22 mouse cellular contexts compared by ENCODE assay signal in genomic region chr16:70227601-70228226, GRCm38 (mm10).
A peak's percentile ranks its signal among the peaks of the same experiment; 100 is the strongest.
DNase-seq lines count a peak whose midpoint lies in the region; ATAC-seq and TF ChIP-seq lines count a peak whose summit lies in the region.
"Had no signal": no experiment of that assay in that cellular context is flagged by ENCODE, and none has a peak within 500 bp of the region (broad histone marks: within the 10 kb centered on the region; RNA-seq: fewer than 3 reads in every experiment).

No protein-coding gene starts in this region.

- no peak for ATAC-seq in embryonic facial prominence, embryonic 13.5 days (ENCODE audit: insufficient number of reproducible peaks, insufficient read depth, low FRiP score, low TSS enrichment, low read depth)
- ATAC-seq in limb, embryonic 15.5 days (ENCODE audit: insufficient number of reproducible peaks, low FRiP score, low TSS enrichment, low read depth) = no peak
- ATAC-seq in liver, postnatal 0 days = no peak
- ATAC-seq: midbrain, embryonic 16.5 days had no signal

- peak overlapping the region; percentile 45; the same call in 1 of the 2 replicates for H3K4me2 ChIP-seq in embryonic facial prominence, embryonic 13.5 days
- 0 out of 2 replicates have a peak overlapping the region, but pooled peaks have one; percentile 12 for H3K4me2 ChIP-seq in limb, embryonic 15.5 days
- H3K4me2 ChIP-seq in liver, postnatal 0 days (ENCODE audit: low read depth, low read length) = no peak overlapping the region
- H3K4me2 ChIP-seq: forebrain, embryonic 12.5 days; neural tube, embryonic 12.5 days had no signal

- H3K27me3 ChIP-seq in embryonic facial prominence, embryonic 13.5 days = no peaks in the 10 kb centered on the region
- no peaks in the 10 kb centered on the region for H3K27me3 ChIP-seq in limb, embryonic 15.5 days
- H3K27me3 ChIP-seq in liver, postnatal 0 days (ENCODE audit: insufficient read depth, low read length) = no peaks in the 10 kb centered on the region
- H3K27me3 ChIP-seq: forebrain, embryonic 12.5 days; megakaryocyte, embryonic 14.5 days; neural tube, embryonic 12.5 days had no signal

- H3K9ac ChIP-seq in embryonic facial prominence, embryonic 13.5 days = no peak overlapping the region
- no peak overlapping the region for H3K9ac ChIP-seq in limb, embryonic 15.5 days
- no peak overlapping the region for H3K9ac ChIP-seq in liver, postnatal 0 days (replicated peaks)
- H3K9ac ChIP-seq: forebrain, embryonic 12.5 days; neural tube, embryonic 12.5 days had no signal

- 71% methylated on average over 9 of the region's 9 CpGs for WGBS in embryonic facial prominence, embryonic 13.5 days
- WGBS in limb, embryonic 15.5 days = 60% methylated on average over 9 of the region's 9 CpGs
- 92% methylated on average over 9 of the region's 9 CpGs for WGBS in liver, postnatal 0 days (ENCODE audit: insufficient replicate concordance)

- 0 out of 2 replicates have a peak overlapping the region, but pooled peaks have one; percentile 12 for H3K4me3 ChIP-seq in embryonic facial prominence, embryonic 13.5 days
- H3K4me3 ChIP-seq in limb, embryonic 15.5 days = no peak overlapping the region
- H3K4me3 ChIP-seq in liver, postnatal 0 days (ENCODE audit: low read depth, low read length) = no peak overlapping the region
- H3K4me3 ChIP-seq: forebrain, embryonic 12.5 days; hindbrain, embryonic 10.5 days; layer of hippocampus, adult 2 months; megakaryocyte, embryonic 14.5 days; neural tube, embryonic 12.5 days had no signal

- intact Hi-C loops in heart, postnatal 10 days (cut with DNase I) = no loop called here

- H3K36me3 ChIP-seq in embryonic facial prominence, embryonic 13.5 days = no peaks in the 10 kb centered on the region
- H3K36me3 ChIP-seq in limb, embryonic 15.5 days = no peaks in the 10 kb centered on the region
- H3K36me3 ChIP-seq in liver, postnatal 0 days (replicated peaks; ENCODE audit: insufficient read depth, low read length) = no peaks in the 10 kb centered on the region
- H3K36me3 ChIP-seq: forebrain, embryonic 12.5 days; hindbrain, embryonic 10.5 days; neural tube, embryonic 12.5 days had no signal

- no peak for TF ChIP-seq EP300 in liver, postnatal 0 days (IDR thresholded peaks at IDR 0.05; ENCODE audit: low read depth)

- peaks cover 11% of the 10 kb centered on the region for H3K4me1 ChIP-seq in embryonic facial prominence, embryonic 13.5 days
- H3K4me1 ChIP-seq in limb, embryonic 15.5 days = peaks cover 10% of the 10 kb centered on the region
- no peaks in the 10 kb centered on the region for H3K4me1 ChIP-seq in liver, postnatal 0 days (ENCODE audit: insufficient read depth)
- H3K4me1 ChIP-seq: hindbrain, embryonic 10.5 days; megakaryocyte, embryonic 14.5 days; neural tube, embryonic 12.5 days had no signal

- DNase-seq in heart, postnatal 10 days = peak; percentile 10 to 19
- no peak for DNase-seq in heart, adult 8-10 months (ENCODE audit: low spot score)
- peak; percentile 42 to 63 for DNase-seq in kidney, postnatal 4 days
- no peak for DNase-seq in kidney, postnatal 36 days
- no peak for DNase-seq in liver, postnatal 0 days
- DNase-seq in adrenal gland, adult 18-20 months (ENCODE audit: low spot score in 2 of 2) = no peak
- DNase-seq: adrenal gland, postnatal 10 days; cerebellum, adult 11-12 months; cerebellum, postnatal 25 days; heart, adult 11 months; left cerebral cortex, postnatal 4 days; lung, postnatal 14 days; right cerebral cortex, postnatal 25 days; thymus, adult 18-20 months had no signal

- TF ChIP-seq CTCF in liver, postnatal 0 days (IDR thresholded peaks at IDR 0.05; ENCODE audit: low read depth) = no peak

- no peaks in the 10 kb centered on the region for H3K9me3 ChIP-seq in embryonic facial prominence, embryonic 13.5 days
- no peaks in the 10 kb centered on the region for H3K9me3 ChIP-seq in limb, embryonic 15.5 days
- H3K9me3 ChIP-seq in liver, postnatal 0 days (ENCODE audit: low read length) = no peaks in the 10 kb centered on the region
- H3K9me3 ChIP-seq: forebrain, embryonic 12.5 days; hindbrain, embryonic 10.5 days; megakaryocyte, embryonic 14.5 days; neural tube, embryonic 12.5 days had no signal

- no peak overlapping the region for H3K27ac ChIP-seq in embryonic facial prominence, embryonic 13.5 days
- H3K27ac ChIP-seq in limb, embryonic 15.5 days = no peak overlapping the region
- H3K27ac ChIP-seq in liver, postnatal 0 days (ENCODE audit: low read depth) = no peak overlapping the region
- H3K27ac ChIP-seq: forebrain, embryonic 12.5 days; hindbrain, embryonic 10.5 days; layer of hippocampus, adult 2 months; neural tube, embryonic 12.5 days had no signal

Comparison
In these comparisons a context has a peak if more than half of its experiments do, and no peak if none do; other contexts are left out.
1. DNase-seq: peak in heart, postnatal 10 days (2 of 2) and kidney, postnatal 4 days (2 of 2); none in heart, adult 8-10 months (single experiment), kidney, postnatal 36 days (0 of 2), liver, postnatal 0 days (single experiment) and adrenal gland, adult 18-20 months (0 of 2).